Mouse (Mus musculus) cerebellum, adult 2 months (tissue): Measurements from ENCODE around the gene Dido1. TPM values are rescaled to one million over a fixed set of nuclear protein-coding genes. Genes with fewer than 3 reads are reported as not detected.

Experiments
- DNase-seq, 2 experiments: peaks; one replicate each; pipeline ENCODE4 v3.0.0; 2021
- H3K27ac ChIP-seq: fragments of 200-500 bp; 2 replicates; pipeline ENCODE4 v1.5.1; 2012; ENCODE audit warnings: low read length, control low read depth, inconsistent platforms; ENCODE audit not compliant: insufficient read depth
- H3K27me3 ChIP-seq: fragments of 200-500 bp; 2 replicates; pipeline ENCODE4 v1.6.1; 2012; ENCODE audit warnings: inconsistent platforms, mild to moderate bottlenecking, low read length, moderate library complexity; ENCODE audit not compliant: control insufficient read depth, insufficient read depth
- H3K4me1 ChIP-seq: fragments of 200-500 bp; 2 replicates; pipeline ENCODE4 v1.6.1; 2011; ENCODE audit warnings: low read length; ENCODE audit not compliant: control insufficient read depth, insufficient read depth
- H3K4me3 ChIP-seq: fragments of 200-500 bp; replicated peaks from 2 replicates; pipeline ENCODE3; 2011; ENCODE audit warnings: mild to moderate bottlenecking, low read depth, low read length, control low read depth; ENCODE audit not compliant: insufficient read depth
- CTCF ChIP-seq: fragments of 200-500 bp; IDR thresholded peaks from 2 replicates; pipeline ENCODE4 v1.5.1; 2011; ENCODE audit warnings: low read depth, mild to moderate bottlenecking, control low read depth, low read length, moderate library complexity, borderline replicate concordance; ENCODE audit not compliant: insufficient read depth
- POLR2A ChIP-seq: fragments of 200-500 bp; IDR thresholded peaks from 2 replicates; pipeline ENCODE4 v1.6.1; 2011; ENCODE audit warnings: low read length, control low read depth, borderline replicate concordance; ENCODE audit not compliant: insufficient read depth
- WGBS: fragments of 180-500 bp; shearing (Covaris S2); methylation state at CpG from one replicate; pipeline ENCODE4 v1.1.7; 2018; 5-methylcytosine and 5-hydroxymethylcytosine counted together
- polyA plus RNA-seq: library from polyadenylated mRNA; depleted of rRNA; stranded (reverse); fragments of >200 nt; gene quantifications from 2 replicates; pipeline ENCODE4 v1.2.3, GENCODE M21; 2012; rRNA removed

Dido1 gene
- polyA plus RNA-seq: 36.2 and 37.9 TPM in 2 replicates

DNA sequence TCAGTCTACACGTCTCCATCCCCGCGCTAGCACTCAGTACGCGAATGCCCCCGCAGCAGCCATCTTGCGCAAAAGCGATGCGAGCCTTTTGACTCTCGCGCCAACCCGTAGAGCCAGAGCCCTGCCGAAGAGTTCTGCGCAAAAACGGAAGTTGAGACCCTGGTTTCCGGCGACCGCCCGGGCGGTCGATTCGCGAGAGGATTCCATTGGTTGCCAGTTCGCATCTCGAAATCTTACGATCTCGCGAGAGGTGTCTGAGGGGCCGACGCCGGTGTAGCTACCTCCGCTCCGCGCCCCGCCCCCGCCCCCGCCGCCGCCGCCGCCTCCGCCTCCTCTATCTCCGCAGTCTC, at the start of gene Dido1, which contains the start of gene Gid8:
Gene Dido1 (minus strand): TSS at position 77 of the 350 bp plus-strand sequence.
Gene Gid8 (plus strand): TSS at position 195 of the 350 bp plus-strand sequence.
- TF ChIP-seq CTCF (no peak), POLR2A (peak; percentile 61; the same call in 1 of the 2 replicates)
- under 1% methylated on average over 43 of the region's 43 CpGs for WGBS

DNA sequence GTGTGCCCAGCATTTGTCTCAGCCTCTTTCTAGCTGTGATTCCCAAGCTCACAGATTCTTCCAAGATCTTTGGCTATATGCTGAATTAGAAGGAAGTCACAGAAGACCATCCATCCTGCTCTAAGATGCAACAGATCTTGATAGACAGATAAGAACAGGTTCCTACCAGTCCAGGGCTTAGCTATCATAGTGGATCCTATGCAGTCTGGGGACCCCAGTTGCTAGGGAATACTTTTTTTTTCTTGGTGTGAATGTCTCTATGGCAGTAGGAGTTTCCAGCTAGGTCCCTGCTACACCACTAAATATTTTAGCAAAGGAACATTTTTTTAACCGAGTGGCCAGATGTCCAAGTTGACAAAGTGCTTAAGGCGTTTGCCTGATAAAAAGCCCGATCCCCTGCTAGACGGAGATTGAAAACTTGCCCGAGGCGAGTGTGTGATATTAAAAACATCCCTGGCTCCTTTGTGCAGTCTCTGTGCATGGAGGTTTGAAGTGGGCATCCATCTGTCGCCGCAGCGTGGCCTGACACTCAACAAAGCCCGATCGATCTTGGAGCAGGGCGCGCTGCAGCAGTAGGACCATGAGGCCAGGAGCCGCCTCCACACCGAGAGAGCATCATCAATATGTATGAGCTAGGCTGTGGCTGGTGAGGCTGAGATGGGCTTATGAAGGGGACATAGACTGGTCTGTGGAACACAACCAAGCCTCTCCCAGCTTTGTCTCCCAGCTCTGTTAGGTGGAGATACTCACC, 48.9 kb upstream of the Dido1 start:
- H3K27me3 ChIP-seq: no peaks in the 10 kb centered on the region
- H3K4me1 ChIP-seq: no peaks in the 10 kb centered on the region; the same call in 1 of the 2 replicates
- no peak overlapping the region for H3K27ac ChIP-seq
- WGBS: 28% methylated on average over 15 of the region's 15 CpGs
- TF ChIP-seq POLR2A: no peak
- TF ChIP-seq CTCF: no peak
- DNase-seq: no peak
- H3K4me3 ChIP-seq: no peak overlapping the region

More for the DNA sequence above, at the start of gene Dido1, which contains the start of gene Gid8:
- H3K27ac ChIP-seq: peak within 1 kb of the TSS; percentile 67
- DNase-seq: peak; percentile 98
- H3K27me3 ChIP-seq: no peaks in the 10 kb centered on the region
- peak within 1 kb of the TSS; percentile 84 for H3K4me3 ChIP-seq
- H3K4me1 ChIP-seq: peaks cover 11% of the 10 kb centered on the region; the same call in 1 of the 2 replicates

DNA sequence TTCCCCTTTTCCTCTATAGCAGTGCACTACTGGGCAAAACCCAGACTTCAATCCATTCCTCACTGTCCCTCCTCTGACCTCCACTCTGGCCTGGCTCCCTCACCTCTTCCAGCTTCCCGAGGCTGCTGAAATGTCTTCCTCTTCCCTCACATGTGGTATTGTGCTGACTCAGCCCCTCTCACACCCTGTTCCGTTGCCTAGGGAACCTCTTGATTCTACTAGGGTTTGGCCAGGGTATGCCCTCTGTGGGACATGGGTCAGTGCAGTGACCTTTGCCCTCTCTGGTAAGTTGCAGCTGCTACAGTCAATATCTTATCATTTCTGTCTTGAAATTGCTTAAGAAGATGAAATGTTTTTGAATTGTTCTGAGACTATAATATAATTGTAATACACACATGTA, 47.0 kb upstream of the Dido1 start:
- WGBS: 21% methylated on average over 2 of the region's 2 CpGs

DNA sequence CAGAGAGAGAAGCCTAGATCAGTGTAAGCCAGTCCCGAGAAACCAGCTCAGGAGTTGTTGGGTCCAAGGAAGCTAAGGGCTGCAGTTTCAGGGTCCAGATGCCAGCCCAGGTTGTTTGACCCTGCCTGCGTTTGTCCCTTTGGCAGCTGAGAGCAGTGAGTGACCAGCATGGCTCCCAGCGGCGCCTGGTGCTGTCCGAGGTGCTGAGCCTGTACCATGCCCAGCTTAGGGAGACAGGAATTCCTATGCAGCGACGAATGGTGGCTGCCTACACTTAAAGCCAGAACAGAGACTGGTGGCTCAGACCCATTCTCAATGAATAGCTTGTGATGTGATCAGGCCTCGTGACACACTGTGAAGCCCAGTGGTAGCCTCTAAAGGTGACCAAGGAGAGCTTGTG, 46.1 kb upstream of the Dido1 start:
- H3K4me3 ChIP-seq: no peak overlapping the region
- no peaks in the 10 kb centered on the region for H3K4me1 ChIP-seq
- TF ChIP-seq POLR2A (no peak), CTCF (no peak)
- no peak overlapping the region for H3K27ac ChIP-seq
- H3K27me3 ChIP-seq: no peaks in the 10 kb centered on the region
- WGBS: 30% methylated on average over 8 of the region's 8 CpGs
- no peak for DNase-seq

More for the DNA sequence above, 47.0 kb upstream of the Dido1 start:
- Histone ChIP-seq H3K27me3 (no peaks in the 10 kb centered on the region), H3K27ac (no peak overlapping the region), H3K4me3 (no peak overlapping the region), H3K4me1 (no peaks in the 10 kb centered on the region; the same call in 1 of the 2 replicates)
- TF ChIP-seq POLR2A (no peak), CTCF (no peak)
- DNase-seq: no peak

DNA sequence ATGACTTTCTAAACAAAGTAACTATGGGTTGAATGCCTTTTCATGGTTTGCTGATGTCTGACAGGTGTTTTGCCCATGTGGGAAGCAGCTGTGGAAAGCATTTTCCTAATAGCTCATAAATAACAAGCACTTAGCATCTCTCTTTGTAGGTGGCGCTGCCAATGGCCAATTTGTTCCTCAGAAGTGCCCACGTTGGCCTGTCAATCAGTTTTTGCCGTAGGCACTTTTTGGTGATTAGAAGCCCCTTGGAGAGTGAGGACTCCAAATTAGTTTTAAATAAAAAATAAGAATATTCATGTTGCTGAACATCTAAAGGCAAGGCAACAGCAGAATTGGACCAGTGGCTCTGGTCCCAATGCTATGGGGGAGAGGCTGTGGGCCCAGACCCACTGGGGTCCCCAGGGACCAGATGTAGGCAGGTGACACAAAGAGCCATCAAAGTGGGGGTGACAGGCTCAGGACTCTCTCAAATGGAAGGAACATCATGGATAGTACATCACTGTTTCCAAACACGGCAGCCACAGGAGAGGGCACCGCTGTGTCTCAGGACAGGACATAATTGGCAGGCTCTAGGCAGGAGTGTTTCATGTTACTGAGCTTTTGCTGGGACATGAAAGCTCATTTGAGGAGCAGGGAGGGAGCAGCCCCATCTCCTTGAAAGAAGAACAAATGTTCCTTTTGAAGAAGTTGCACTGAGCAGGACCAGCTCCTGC, 45.3 kb upstream of the Dido1 start:
- H3K27me3 ChIP-seq: no peaks in the 10 kb centered on the region
- no peaks in the 10 kb centered on the region for H3K4me1 ChIP-seq
- H3K27ac ChIP-seq: no peak overlapping the region
- TF ChIP-seq POLR2A: no peak
- TF ChIP-seq CTCF: no peak
- DNase-seq: no peak
- no peak overlapping the region for H3K4me3 ChIP-seq
- 68% methylated on average over 5 of the region's 5 CpGs for WGBS

DNA sequence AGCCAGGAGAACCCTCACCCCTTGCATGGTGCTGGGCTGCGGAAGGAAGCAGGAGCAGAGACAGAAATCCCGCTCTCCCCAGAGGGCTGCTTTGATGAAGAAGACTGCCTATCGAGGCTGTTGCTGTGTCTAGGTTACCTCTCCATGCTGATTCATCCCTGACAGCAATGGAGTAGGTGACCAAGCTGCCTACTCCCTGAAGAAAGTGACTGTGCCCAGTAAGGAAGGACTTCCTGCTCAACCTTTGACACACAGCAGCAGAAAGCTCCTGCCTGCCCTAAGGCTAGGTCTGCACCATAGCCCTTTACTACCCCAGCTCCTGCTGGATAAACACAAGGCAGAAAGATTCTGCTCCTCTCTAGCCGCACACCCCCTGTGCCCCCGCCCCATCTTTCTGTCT, 39.1 kb upstream of the Dido1 start:
- Histone ChIP-seq H3K4me1 (no peaks in the 10 kb centered on the region), H3K4me3 (no peak overlapping the region), H3K27me3 (no peaks in the 10 kb centered on the region), H3K27ac (no peak overlapping the region)
- no peak for TF ChIP-seq CTCF
- no peak for TF ChIP-seq POLR2A
- DNase-seq: no peak
- 63% methylated on average over 5 of the region's 5 CpGs for WGBS

DNA sequence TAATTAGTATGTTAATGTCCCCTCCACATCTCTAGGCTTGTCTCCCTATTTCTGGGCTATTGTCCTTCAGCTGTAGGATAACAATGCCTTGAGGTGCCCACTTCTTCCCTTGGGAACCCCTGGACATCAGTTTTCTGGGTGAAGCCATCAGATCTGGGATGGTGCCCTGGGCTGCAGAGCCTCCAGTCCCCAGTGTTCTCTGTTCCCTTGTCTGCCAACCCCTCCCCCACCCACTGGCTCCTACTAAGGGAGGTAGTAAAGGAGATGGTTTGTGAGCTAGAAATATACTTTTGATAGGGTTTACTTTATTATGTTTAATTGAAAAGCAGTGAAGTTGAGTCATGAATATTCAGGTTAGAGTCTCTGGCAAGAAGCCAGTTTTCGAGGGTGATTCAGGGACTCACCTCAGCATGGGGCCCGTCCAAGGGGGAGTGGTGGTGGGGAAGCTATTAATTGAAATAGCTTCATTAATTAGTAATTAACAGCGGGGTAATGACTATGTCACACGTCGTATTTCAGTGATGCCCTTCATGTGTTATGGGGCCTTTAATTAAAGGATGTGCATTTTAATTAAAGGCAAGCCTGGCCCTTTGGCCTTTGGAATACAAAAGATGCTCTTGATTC, 36.9 kb upstream of the Dido1 start:
- H3K27me3 ChIP-seq: no peaks in the 10 kb centered on the region
- no peak for TF ChIP-seq CTCF
- no peak for TF ChIP-seq POLR2A
- no peak for DNase-seq
- H3K4me1 ChIP-seq: no peaks in the 10 kb centered on the region
- WGBS: 13% methylated on average over 5 of the region's 5 CpGs
- H3K4me3 ChIP-seq: no peak overlapping the region
- no peak overlapping the region for H3K27ac ChIP-seq

DNA sequence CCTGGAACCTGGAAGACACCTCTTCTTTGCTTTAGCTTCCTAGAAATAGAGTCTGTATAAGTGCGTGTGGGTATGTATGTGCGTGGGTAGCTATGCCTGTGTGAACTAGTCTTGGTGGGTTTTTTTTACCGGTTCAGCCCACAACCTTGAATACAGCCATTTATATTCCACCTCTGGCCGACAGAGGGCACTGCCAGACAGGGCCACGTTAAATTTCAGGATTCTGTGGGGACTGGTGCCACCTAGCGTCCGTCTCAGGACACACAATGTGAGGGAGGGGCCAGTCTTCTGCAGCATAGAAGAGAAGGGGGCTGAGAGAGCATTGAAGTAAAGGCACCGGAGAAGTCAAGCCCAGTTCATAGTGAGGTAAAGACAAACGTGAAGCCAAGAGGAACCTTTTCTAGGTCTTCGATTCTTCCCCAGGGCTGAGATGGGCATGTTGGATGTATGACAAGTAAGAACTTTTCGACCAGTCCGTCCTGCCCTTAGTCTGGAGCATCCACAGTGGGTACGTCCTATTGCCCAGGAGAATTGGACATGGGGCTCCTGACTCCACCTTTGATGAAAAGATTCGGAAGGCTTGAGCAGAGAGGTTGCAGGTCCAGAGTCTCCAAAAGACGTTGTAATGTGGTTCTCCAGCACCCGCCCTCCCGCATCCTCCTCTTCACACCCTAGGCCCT, 35.6 kb upstream of the Dido1 start:
- TF ChIP-seq POLR2A (no peak), CTCF (peak; percentile 100)
- Histone ChIP-seq H3K4me1 (no peaks in the 10 kb centered on the region), H3K27ac (no peak overlapping the region), H3K27me3 (no peaks in the 10 kb centered on the region), H3K4me3 (no peak overlapping the region)
- WGBS: 33% methylated on average over 17 of the region's 17 CpGs
- peak; percentile 74 to 84 for DNase-seq
